ENCODE assay signal across 8 mouse cellular contexts in genomic region chr8:88288622-88289242, GRCm38 (mm10). TPM values are rescaled to one million over a fixed set of nuclear protein-coding genes. Genes with fewer than 3 reads are reported as not detected.
DNase-seq lines count a peak whose midpoint lies in the region; ATAC-seq and TF ChIP-seq lines count a peak whose summit lies in the region.

No protein-coding gene starts in this region.

- no peak for ATAC-seq in stomach, embryonic 15.5 days (ENCODE audit: insufficient read depth, low FRiP score, low read depth)

- no peak for TF ChIP-seq CTCF in lung, adult 2 months (IDR thresholded peaks at IDR 0.05; ENCODE audit: insufficient read depth, low read length)
- TF ChIP-seq CTCF in embryonic fibroblast, embryonic 13.5 days (IDR thresholded peaks at IDR 0.05; ENCODE audit: borderline replicate concordance, insufficient read depth, low read length), result no peak

- peak overlapping the region; percentile 72 for H3K27ac ChIP-seq in embryonic fibroblast, embryonic 13.5 days (ENCODE audit: insufficient read depth, low read length)
- peak overlapping the region; percentile 51 for H3K27ac ChIP-seq in stomach, embryonic 15.5 days

- H3K4me1 ChIP-seq in lung, adult 2 months (ENCODE audit: control insufficient read depth, insufficient read depth, low read length), result peaks cover 2% of the 10 kb centered on the region; the same call in 1 of the 2 replicates
- H3K4me1 ChIP-seq in embryonic fibroblast, embryonic 13.5 days (ENCODE audit: control insufficient read depth, insufficient read depth, low read length), result peaks cover 12% of the 10 kb centered on the region; the same call in 1 of the 2 replicates
- 0 out of 2 replicates have a peak, but pooled peaks cover 9% of the 10 kb centered on the region for H3K4me1 ChIP-seq in stomach, embryonic 15.5 days

- no peak for DNase-seq in lung, adult 2 months
- DNase-seq in lung, postnatal 36 days, result no peak
- peak; percentile 66 for DNase-seq in liver
- DNase-seq in left cerebral cortex, adult 11 months (ENCODE audit: low spot score), result no peak
- DNase-seq in layer of hippocampus, postnatal 14 days (ENCODE audit: low spot score in 2 of 2), result no peak
- no peak for DNase-seq in right cerebral cortex, adult 18-20 months

- no peaks in the 10 kb centered on the region for H3K36me3 ChIP-seq in stomach, embryonic 15.5 days

- H3K9me3 ChIP-seq in stomach, embryonic 15.5 days, result no peaks in the 10 kb centered on the region

- 0 out of 2 replicates have a peak overlapping the region, but pooled peaks have one; percentile 10 for H3K4me2 ChIP-seq in stomach, embryonic 15.5 days

- 70% methylated on average over 12 of the region's 12 CpGs for WGBS in lung, adult 2 months
- 62% methylated on average over 12 of the region's 12 CpGs for WGBS in stomach, embryonic 15.5 days

- H3K9ac ChIP-seq in stomach, embryonic 15.5 days, result no peak overlapping the region

- H3K4me3 ChIP-seq in lung, adult 2 months (replicated peaks; ENCODE audit: extremely low read depth, low read depth, low read length), result peak overlapping the region; percentile 41
- H3K4me3 ChIP-seq in embryonic fibroblast, embryonic 13.5 days (ENCODE audit: insufficient read depth, low read length), result no peak overlapping the region
- no peak overlapping the region for H3K4me3 ChIP-seq in stomach, embryonic 15.5 days (replicated peaks)

- no peaks in the 10 kb centered on the region for H3K27me3 ChIP-seq in stomach, embryonic 15.5 days (replicated peaks)

- no peak for TF ChIP-seq POLR2A in lung, adult 2 months (IDR thresholded peaks at IDR 0.05; ENCODE audit: borderline replicate concordance, extremely low read depth, low read depth, low read length)
- peak; percentile 46; the same call in 1 of the 2 replicates for TF ChIP-seq POLR2A in embryonic fibroblast, embryonic 13.5 days (IDR thresholded peaks at IDR 0.05; ENCODE audit: low read depth, low read length)

RNA-seq across cellular contexts. Expression of gene Adcy7, which starts 16.5 kb away (rescaled TPM):
- polyA plus RNA-seq in lung, adult 2 months (2012; rRNA removed), result 57.0 and 60.0 TPM in 2 replicates
- 13.3 and 16.1 TPM in 2 replicates for polyA plus RNA-seq in embryonic fibroblast, embryonic 13.5 days (2011; ENCODE audit: insufficient read length, low read depth, missing spikeins)
- 6.3 and 7.4 TPM in 2 replicates for polyA plus RNA-seq in stomach, embryonic 15.5 days (2015; fragmentation: Nextera tagmentation; extraction: Ambion mirVana)
- total RNA-seq in layer of hippocampus, postnatal 14 days (2021), result 1 to 10 TPM; 3.5 to 3.6 TPM
